Mouse (Mus musculus) telencephalon, adult 2 months (tissue): ENCODE measurements around the gene Oosp2.

ENCODE experiments used
- DNase-seq: peaks from one replicate; pipeline ENCODE4 v3.0.0-alpha.2; 2011; ENCODE audit warnings: low read depth, low spot score

The Oosp2 gene

GRCm38 (mm10) chr19:11608172-11608571 is 52.2 kb downstream of the Oosp2 start:
- no peak for DNase-seq

GRCm38 (mm10) chr19:11604603-11605002 is 55.8 kb downstream of the Oosp2 start, which contains the start of gene Ms4a6d:
Gene Ms4a6d, minus strand, starts transcription at chr19:11604849.
- DNase-seq: no peak

GRCm38 (mm10) chr19:11602026-11602425 is 58.3 kb downstream of the Oosp2 start:
- DNase-seq: no peak

GRCm38 (mm10) chr19:11601349-11601748 is 59.0 kb downstream of the Oosp2 start:
- no peak for DNase-seq
